Mouse (Mus musculus): ENCODE measurements at regions not wholly inside any gene's neighbourhood (a gene's known extent, or its start where the extent isn't known, plus 50 kb on each side); places are given as distances from the start of the nearest gene placed in this dataset.

DNA sequence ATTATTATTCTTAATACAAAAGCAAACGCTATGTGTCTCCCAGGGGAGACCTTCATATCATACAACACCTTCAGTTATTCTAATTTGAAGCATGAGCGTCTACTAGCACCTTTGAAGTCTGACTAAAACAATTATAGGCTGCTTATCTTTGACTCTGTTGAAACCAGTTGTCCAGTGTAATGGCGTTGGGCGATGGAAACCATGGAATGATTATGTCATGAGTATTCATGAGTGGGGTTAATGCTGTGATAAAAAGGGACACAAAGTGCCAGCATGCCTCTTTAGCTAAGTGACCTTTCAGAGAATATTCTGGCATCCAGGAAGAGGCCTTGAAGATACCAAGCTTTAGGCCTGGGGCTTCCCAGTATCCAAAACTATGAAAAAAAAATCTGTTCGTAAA lies 53.6 kb upstream of the Tent5a start:
- no peaks in the 10 kb centered on the region for H3K36me3 ChIP-seq (ENCODE audit: control insufficient read depth, insufficient read depth, low read length)
- H3K27me3 ChIP-seq (ENCODE audit: control insufficient read depth, insufficient read depth, low read length), result no peaks in the 10 kb centered on the region
- H3K27ac ChIP-seq (replicated peaks), result no peak overlapping the region
- 82% methylated on average over 5 of the region's 5 CpGs for WGBS
- H3K9me3 ChIP-seq (ENCODE audit: control insufficient read depth, low read length), result no peaks in the 10 kb centered on the region
- ATAC-seq (ENCODE audit: low FRiP score, low TSS enrichment), result no peak
- no peak overlapping the region for H3K9ac ChIP-seq (ENCODE audit: low read length)
- no peak for DNase-seq (ENCODE audit: low spot score)
- TF ChIP-seq EP300 (optimal IDR thresholded peaks at IDR 0.05), result no peak
- no peak for TF ChIP-seq CTCF (IDR thresholded peaks at IDR 0.05; ENCODE audit: low read depth)
- no peak overlapping the region for H3K4me2 ChIP-seq (replicated peaks; ENCODE audit: low read depth)
- no peak overlapping the region for H3K4me3 ChIP-seq (ENCODE audit: low read depth, low read length)
- no peaks in the 10 kb centered on the region; the same call in 1 of the 2 replicates for H3K4me1 ChIP-seq (replicated peaks; ENCODE audit: control insufficient read depth, insufficient read depth)

DNA sequence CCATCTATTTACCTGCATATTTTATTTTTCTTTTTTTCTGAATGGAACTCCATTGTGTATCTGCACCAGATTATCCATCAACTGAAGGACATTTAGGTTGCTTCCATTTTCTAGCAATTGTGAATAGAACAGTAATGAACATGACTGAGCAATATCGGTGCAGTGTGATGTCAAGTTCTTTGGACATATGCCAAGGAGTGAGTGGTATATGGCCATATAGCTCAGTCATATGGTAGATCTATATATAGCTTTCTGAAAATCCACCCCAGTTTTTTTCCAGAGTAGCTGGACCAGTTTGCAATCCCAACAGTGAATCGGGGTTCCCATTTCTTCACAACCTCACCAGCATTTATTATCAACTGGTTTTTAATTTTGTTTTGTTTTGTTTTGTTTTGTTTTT lies 52.0 kb upstream of the Tent5a start:
- Histone ChIP-seq H3K4me3 (ENCODE audit: low read depth, low read length) (no peak overlapping the region), H3K27ac (replicated peaks) (no peak overlapping the region), H3K4me1 (replicated peaks; ENCODE audit: control insufficient read depth, insufficient read depth) (no peaks in the 10 kb centered on the region; the same call in 1 of the 2 replicates), H3K9ac (ENCODE audit: low read length) (no peak overlapping the region), H3K4me2 (replicated peaks; ENCODE audit: low read depth) (no peak overlapping the region), H3K27me3 (ENCODE audit: control insufficient read depth, insufficient read depth, low read length) (no peaks in the 10 kb centered on the region), H3K9me3 (ENCODE audit: control insufficient read depth, low read length) (no peaks in the 10 kb centered on the region), H3K36me3 (ENCODE audit: control insufficient read depth, insufficient read depth, low read length) (no peaks in the 10 kb centered on the region)
- DNase-seq (ENCODE audit: low spot score), result no peak
- WGBS, result 64% methylated on average over 2 of the region's 2 CpGs
- ATAC-seq (ENCODE audit: low FRiP score, low TSS enrichment), result no peak
- TF ChIP-seq EP300 (optimal IDR thresholded peaks at IDR 0.05) (no peak), CTCF (IDR thresholded peaks at IDR 0.05; ENCODE audit: low read depth) (no peak)
